Mouse (Mus musculus) limb, embryonic 12.5 days (tissue): ENCODE results near the gene Nipal3. TPM values are rescaled to one million over a fixed set of nuclear protein-coding genes. Genes with fewer than 3 reads are reported as not detected.

ENCODE experiments used
- ATAC-seq: fragments of 200-750 bp; cut with Nextera tagmentation; 2 replicates; pipeline ENCODE4 v1.8.0; 2017; ENCODE audit warnings: low read depth, moderate TSS enrichment; ENCODE audit not compliant: insufficient number of reproducible peaks, insufficient read depth, low FRiP score, low TSS enrichment
- H3K27ac ChIP-seq: fragments of 300-500 bp; sonication (generic); 2 replicates; pipeline ENCODE4 v1.5.1; 2016; ENCODE audit warnings: mild to moderate bottlenecking, moderate library complexity
- H3K27me3 ChIP-seq: fragments of 300-500 bp; sonication (generic); 2 replicates; pipeline ENCODE4 v1.6.1; 2016; ENCODE audit warnings: mild to moderate bottlenecking, moderate library complexity
- H3K36me3 ChIP-seq: fragments of 300-500 bp; sonication (generic); 2 replicates; pipeline ENCODE4 v1.6.1; 2016; ENCODE audit warnings: mild to moderate bottlenecking, moderate library complexity
- H3K4me1 ChIP-seq: fragments of 300-500 bp; sonication (generic); replicated peaks from 2 replicates; pipeline ENCODE4 v1.6.1; 2016
- H3K4me2 ChIP-seq: fragments of 300-500 bp; sonication (generic); 2 replicates; pipeline ENCODE4 v1.6.1; 2016; ENCODE audit warnings: mild to moderate bottlenecking, moderate library complexity
- H3K4me3 ChIP-seq: fragments of 300-500 bp; sonication (generic); replicated peaks from 2 replicates; pipeline ENCODE4 v1.5.1; 2016; ENCODE audit warnings: mild to moderate bottlenecking
- H3K9ac ChIP-seq: fragments of 300-500 bp; sonication (generic); replicated peaks from 2 replicates; pipeline ENCODE4 v1.6.1; 2016; ENCODE audit warnings: mild to moderate bottlenecking, moderate library complexity
- H3K9me3 ChIP-seq: fragments of 300-500 bp; sonication (generic); 2 replicates; pipeline ENCODE4 v1.6.1; 2016; ENCODE audit warnings: mild to moderate bottlenecking, moderate library complexity
- WGBS: fragments of 180-500 bp; shearing (Covaris S2); methylation state at CpG from one replicate; pipeline ENCODE4 v1.1.7; 2016; 5-methylcytosine and 5-hydroxymethylcytosine counted together
- microRNA counts: library from miRNA; unstranded; fragments of <30 nt; microRNA quantifications from one replicate; lab custom pipeline; 2017
- microRNA-seq: library from miRNA; unstranded; fragments of <30 nt; microRNA quantifications from one replicate; pipeline ENCODE4, GENCODE M21; 2017
- polyA plus RNA-seq: library from polyadenylated mRNA; unstranded; fragments of >200 nt; fragmentation: Nextera tagmentation; extraction: Ambion mirVana; gene quantifications from 2 replicates; pipeline ENCODE4 v1.2.1, GENCODE M21; 2016

The Nipal3 gene
- polyA plus RNA-seq, 1 experiment from 2014 or later = 3.1 TPM

DNA sequence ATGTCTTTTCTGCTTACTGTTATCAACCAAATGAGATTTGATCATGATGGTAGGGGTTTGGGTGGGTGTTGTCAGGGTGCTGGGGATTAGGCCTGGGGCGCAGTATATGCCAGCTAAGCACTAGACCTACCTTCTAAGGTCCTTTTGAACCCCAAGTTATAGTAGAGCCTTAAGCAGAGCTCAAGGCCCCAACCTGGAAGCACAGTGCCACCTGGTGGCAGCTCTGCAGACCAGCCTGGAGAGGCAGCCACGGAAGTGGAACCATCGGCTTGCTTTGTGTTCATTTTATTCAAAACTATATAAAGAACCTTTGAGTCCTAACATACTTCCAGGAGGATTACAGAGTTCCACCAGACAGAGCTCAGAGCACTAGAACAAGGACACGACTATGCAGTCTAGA lies 83.2 kb downstream of the Nipal3 start:
- Histone ChIP-seq H3K4me1 (no peaks in the 10 kb centered on the region), H3K4me2 (no peak overlapping the region), H3K4me3 (no peak overlapping the region), H3K9me3 (0 out of 2 replicates have a peak, but pooled peaks cover 4% of the 10 kb centered on the region), H3K27me3 (no peaks in the 10 kb centered on the region), H3K36me3 (peaks cover 10% of the 10 kb centered on the region; the same call in 1 of the 2 replicates), H3K27ac (no peak overlapping the region), H3K9ac (no peak overlapping the region)
- WGBS = 36% methylated on average over 4 of the region's 4 CpGs
- no peak for ATAC-seq

DNA sequence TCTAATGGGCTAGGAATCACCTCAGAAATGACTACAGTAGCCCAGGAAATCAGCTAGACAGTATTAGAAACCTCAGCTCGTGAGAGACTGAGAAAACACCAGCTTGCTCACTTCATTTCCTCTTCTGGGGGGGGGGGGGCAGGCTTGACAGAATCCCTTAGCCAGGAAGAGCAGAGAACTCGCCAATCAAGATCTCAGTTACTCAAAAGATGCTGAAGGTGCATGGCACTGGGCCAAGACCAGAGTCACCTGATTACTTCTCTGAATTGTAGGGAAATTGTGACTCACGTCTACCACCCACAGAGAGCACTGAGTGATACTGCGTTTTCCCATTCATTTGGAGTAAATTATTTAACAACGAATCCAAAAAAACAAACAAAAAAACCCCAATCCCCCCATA lies 88.7 kb downstream of the Nipal3 start:
- 0 out of 2 replicates have a peak, but pooled peaks cover under 1% of the 10 kb centered on the region for H3K27me3 ChIP-seq
- ATAC-seq = no peak
- no peak overlapping the region for H3K4me2 ChIP-seq
- 62% methylated on average over 5 of the region's 5 CpGs for WGBS
- H3K27ac ChIP-seq = no peak overlapping the region
- no peaks in the 10 kb centered on the region for H3K4me1 ChIP-seq
- H3K9ac ChIP-seq = no peak overlapping the region
- H3K9me3 ChIP-seq = 0 out of 2 replicates have a peak, but pooled peaks cover 4% of the 10 kb centered on the region
- no peaks in the 10 kb centered on the region for H3K36me3 ChIP-seq
- no peak overlapping the region for H3K4me3 ChIP-seq

DNA sequence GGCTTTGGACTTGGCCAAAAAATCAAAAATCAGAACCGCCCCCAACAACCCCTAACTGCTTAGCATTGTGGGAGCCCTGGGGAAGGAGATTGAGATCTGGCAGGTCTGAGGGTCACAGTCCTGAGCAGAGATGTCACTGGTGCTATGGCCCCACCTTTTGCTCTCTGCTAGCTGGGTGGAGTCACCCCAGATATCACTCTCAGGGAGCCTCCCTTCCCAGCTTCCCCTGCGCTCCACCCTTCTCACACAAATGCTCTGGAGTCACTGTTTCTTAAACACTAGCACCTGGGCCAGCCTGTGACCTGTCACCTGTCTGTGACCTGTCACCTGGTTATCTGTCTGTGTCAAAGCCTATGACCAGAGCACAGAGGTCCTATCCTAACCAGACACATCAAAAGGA lies 89.9 kb downstream of the Nipal3 start:
- no peak for ATAC-seq
- Histone ChIP-seq H3K4me1 (no peaks in the 10 kb centered on the region), H3K27me3 (peaks cover 9% of the 10 kb centered on the region), H3K4me3 (no peak overlapping the region), H3K9me3 (0 out of 2 replicates have a peak, but pooled peaks cover 1% of the 10 kb centered on the region), H3K36me3 (no peaks in the 10 kb centered on the region), H3K27ac (no peak overlapping the region), H3K9ac (no peak overlapping the region), H3K4me2 (no peak overlapping the region)
- 82% methylated on average over 2 of the region's 2 CpGs for WGBS

DNA sequence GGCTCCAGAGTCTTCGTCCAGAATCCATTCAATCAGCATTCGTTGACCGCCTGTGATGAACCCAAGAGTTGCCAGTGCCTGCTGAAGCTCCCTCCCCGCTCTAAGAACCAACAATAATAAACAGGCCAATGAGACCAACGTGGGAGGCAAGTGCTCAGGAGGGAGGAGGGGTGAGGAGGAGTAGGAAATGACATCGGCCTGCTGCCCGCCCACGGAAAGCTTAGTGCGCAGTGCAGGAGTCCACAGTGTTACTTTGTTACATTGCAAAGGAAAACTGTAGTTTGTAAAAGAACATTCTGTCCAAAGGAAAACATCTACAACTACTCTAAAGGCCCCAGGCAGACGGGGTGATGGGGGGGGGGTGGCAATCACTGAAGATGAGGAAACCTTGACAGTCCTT lies 90.8 kb downstream of the Nipal3 start:
- no peak overlapping the region for H3K4me3 ChIP-seq
- H3K4me1 ChIP-seq = no peaks in the 10 kb centered on the region
- H3K9ac ChIP-seq = no peak overlapping the region
- no peaks in the 10 kb centered on the region for H3K9me3 ChIP-seq
- H3K4me2 ChIP-seq = no peak overlapping the region
- no peak overlapping the region for H3K27ac ChIP-seq
- H3K36me3 ChIP-seq = no peaks in the 10 kb centered on the region
- peaks cover 16% of the 10 kb centered on the region for H3K27me3 ChIP-seq
- no peak for ATAC-seq
- 73% methylated on average over 10 of the region's 10 CpGs for whole genome bisulfite sequencing

DNA sequence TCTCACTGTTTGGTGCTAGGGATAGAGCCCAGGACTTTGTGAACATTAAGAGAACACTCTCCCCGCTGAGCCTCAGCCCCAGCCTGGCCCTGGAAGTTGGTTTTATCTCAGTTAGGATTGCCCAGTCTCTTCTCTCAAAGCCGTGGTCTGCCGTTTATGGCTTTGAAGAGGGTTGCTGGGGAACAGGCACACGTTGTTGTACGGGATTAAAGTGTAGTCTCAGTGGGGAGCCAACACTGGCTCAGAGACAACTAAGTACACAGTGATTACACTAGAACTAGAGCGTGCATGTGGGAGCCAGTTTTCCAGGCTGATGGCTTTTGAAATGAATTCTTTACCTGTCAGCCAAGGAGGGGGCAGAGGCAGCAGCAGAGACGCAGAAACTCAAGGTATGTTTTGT lies 93.0 kb downstream of the Nipal3 start:
- H3K27ac ChIP-seq = no peak overlapping the region
- 20% methylated on average over 7 of the region's 7 CpGs for WGBS
- no peaks in the 10 kb centered on the region for H3K36me3 ChIP-seq
- H3K4me1 ChIP-seq = peaks cover 11% of the 10 kb centered on the region
- no peaks in the 10 kb centered on the region for H3K9me3 ChIP-seq
- H3K4me3 ChIP-seq = no peak overlapping the region
- no peak overlapping the region for H3K9ac ChIP-seq
- H3K27me3 ChIP-seq = peaks cover 38% of the 10 kb centered on the region
- ATAC-seq = no peak
- H3K4me2 ChIP-seq = no peak overlapping the region

DNA sequence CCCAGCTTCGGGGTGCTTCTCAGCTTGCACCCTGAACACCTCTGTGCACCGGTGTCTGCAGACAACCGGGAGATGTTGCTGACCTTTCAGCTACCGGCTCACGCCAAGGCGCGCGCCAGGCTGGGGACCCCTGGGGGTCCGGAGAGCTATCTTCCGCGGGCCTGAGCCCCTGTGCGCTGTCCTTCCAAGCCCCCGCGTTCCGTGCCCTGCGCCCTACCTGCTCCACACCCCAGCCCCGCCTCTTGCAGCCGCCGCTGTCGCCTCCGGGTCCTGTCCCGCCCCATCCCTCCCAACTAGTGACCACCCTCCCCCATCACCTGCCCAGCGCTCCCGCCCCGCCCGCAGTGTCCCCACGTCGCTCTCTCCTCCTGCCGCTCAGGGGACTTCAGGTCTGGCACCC lies 96.8 kb downstream of the Nipal3 start, which contains the start of gene Ncmap:
Ncmap (minus strand) TSS at position 237 of the 400 bp plus-strand sequence.
- H3K9ac ChIP-seq = peak within 1 kb of the TSS; percentile 62
- peaks cover 53% of the 10 kb centered on the region for H3K27me3 ChIP-seq
- ATAC-seq = no peak
- H3K27ac ChIP-seq = no peak within 1 kb of the TSS
- WGBS = 0% methylated on average over 29 of the region's 29 CpGs
- H3K36me3 ChIP-seq = no peaks in the 10 kb centered on the region
- H3K4me3 ChIP-seq = peak within 1 kb of the TSS; percentile 50
- peak within 1 kb of the TSS; percentile 88 for H3K4me2 ChIP-seq
- no peaks in the 10 kb centered on the region; the same call in 1 of the 2 replicates for H3K9me3 ChIP-seq
- peaks cover 11% of the 10 kb centered on the region for H3K4me1 ChIP-seq

DNA sequence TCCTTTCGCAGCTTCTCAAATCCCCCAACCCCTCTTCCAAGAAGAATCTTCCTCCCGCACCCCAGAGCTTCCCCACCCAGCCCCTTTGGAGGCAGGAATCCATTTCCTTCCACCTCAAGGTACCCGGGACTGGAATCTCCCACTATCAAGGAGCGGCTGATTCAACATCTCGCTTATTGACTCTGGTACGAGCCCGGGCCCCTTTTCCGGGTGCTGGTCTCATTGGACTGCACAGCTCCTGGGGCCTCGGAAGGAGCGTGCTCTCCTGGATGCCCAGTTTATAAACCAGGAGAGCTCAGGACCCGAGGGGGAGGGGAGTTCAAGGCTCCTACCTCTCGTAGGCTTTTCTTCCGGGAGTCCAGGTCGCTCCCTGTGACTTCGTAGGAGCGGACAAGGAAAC lies 97.3 kb downstream of the Nipal3 start:
- 3% methylated on average over 16 of the region's 16 CpGs for WGBS
- Histone ChIP-seq H3K4me2 (peak overlapping the region; percentile 88), H3K4me3 (peak overlapping the region; percentile 50), H3K36me3 (no peaks in the 10 kb centered on the region), H3K27ac (no peak overlapping the region), H3K9me3 (no peaks in the 10 kb centered on the region; the same call in 1 of the 2 replicates), H3K9ac (peak overlapping the region; percentile 62), H3K27me3 (peaks cover 53% of the 10 kb centered on the region), H3K4me1 (peaks cover 11% of the 10 kb centered on the region)
- ATAC-seq = no peak

DNA sequence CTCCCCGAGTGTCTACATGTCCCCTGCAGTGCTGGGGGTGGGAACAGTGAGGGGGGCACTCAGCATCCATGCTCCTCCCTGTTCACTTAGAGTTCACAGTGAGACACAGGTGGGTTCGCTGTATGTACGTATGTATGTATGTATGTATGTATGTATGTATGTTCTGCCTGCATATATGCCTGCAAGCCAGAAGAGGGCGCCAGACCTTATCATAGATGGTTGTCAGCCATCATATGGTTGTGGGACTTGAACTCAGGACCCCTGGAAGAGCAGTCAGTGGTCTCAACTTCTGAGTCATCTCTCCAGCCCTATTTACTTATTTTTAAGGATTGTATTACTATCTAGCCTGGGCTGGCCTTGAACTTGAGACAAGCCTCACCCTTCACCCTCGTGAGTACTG lies 98.5 kb downstream of the Nipal3 start:
- Histone ChIP-seq H3K36me3 (no peaks in the 10 kb centered on the region), H3K4me1 (peaks cover 11% of the 10 kb centered on the region), H3K4me3 (no peak overlapping the region), H3K27ac (no peak overlapping the region), H3K4me2 (no peak overlapping the region), H3K9ac (no peak overlapping the region), H3K9me3 (no peaks in the 10 kb centered on the region; the same call in 1 of the 2 replicates), H3K27me3 (peaks cover 53% of the 10 kb centered on the region)
- no peak for ATAC-seq
- WGBS = 83% methylated on average over 5 of the region's 5 CpGs

MicroRNAs encoded within 50 kb of the gene (microRNA counts, 519-probe panel; counts per million panel counts)
- microRNA mmu-miR-700 (lab: Ali Mortazavi, UCI) = not detected

Small RNA genes within 50 kb of the gene (microRNA-seq; reads per million reads assigned to microRNA genes)
- gene Gm25317 = not detected
- gene Mir700 = 189 reads per million, percentile 59 among the genes with 10 or more reads in this experiment

Other genes starting within 250 kb of the Nipal3 start
- 191 and 199 TPM in 2 replicates for gene Clic4, start 222.2 kb downstream of the Nipal3 start, polyA plus RNA-seq
- 260 and 298 TPM in 2 replicates for gene Srrm1, start 141.7 kb downstream of the Nipal3 start, polyA plus RNA-seq
- gene Ncmap, start 96.8 kb downstream of the Nipal3 start, polyA plus RNA-seq = 3.2 and 3.8 TPM in 2 replicates
- gene Rcan3, start 61.2 kb downstream of the Nipal3 start, polyA plus RNA-seq = 11.7 and 12.6 TPM in 2 replicates
- 0.09 and 0.21 TPM in 2 replicates for gene Stpg1, start 248 bp downstream of the Nipal3 start, polyA plus RNA-seq
- 11.1 and 11.7 TPM in 2 replicates for gene Grhl3, start 78.6 kb upstream of the Nipal3 start, polyA plus RNA-seq
- gene Ifnlr1, start 191.2 kb upstream of the Nipal3 start, polyA plus RNA-seq = 0.81 and 0.95 TPM in 2 replicates
- gene Il22ra1, start 233.1 kb upstream of the Nipal3 start, polyA plus RNA-seq = not detected in 2 replicates